Mouse (Mus musculus) MEL (cell line): ENCODE data around the gene Slc35b1.

ENCODE experiments used
- CTCF ChIP-seq, 3 experiments: IDR thresholded peaks in 2 of 3; conservative IDR thresholded peaks in 1 of 3; 2 replicates each; pipeline ENCODE4 v1.5.1; 2011 to 2012; ENCODE audit warnings: low read length in 3 of 3, low read depth in 2 of 3, mild to moderate bottlenecking in 2 of 3, improper control_type of control experiment in 1 of 3, inconsistent platforms in 1 of 3, mixed read lengths in 1 of 3, moderate library complexity in 1 of 3; ENCODE audit not compliant: control insufficient read depth in 1 of 3, insufficient read depth in 1 of 3, poor library complexity in 1 of 3, severe bottlenecking in 1 of 3
- E2F4 ChIP-seq: IDR thresholded peaks from 2 replicates; pipeline ENCODE4 v1.6.1; 2011; ENCODE audit warnings: low read depth, low read length, improper control_type of control experiment, borderline replicate concordance
- ELF1 ChIP-seq: IDR thresholded peaks from 2 replicates; pipeline ENCODE4 v1.6.1; 2014; ENCODE audit warnings: low read depth, mild to moderate bottlenecking, inconsistent platforms, low read length, improper control_type of control experiment, moderate library complexity
- EP300 ChIP-seq, 2 experiments: IDR thresholded peaks; 2 replicates each; pipeline ENCODE4 v1.6.1; 2011; ENCODE audit warnings: improper control_type of control experiment in 2 of 2, low read length in 2 of 2, low read depth in 1 of 2, mild to moderate bottlenecking in 1 of 2
- ETS1 ChIP-seq: IDR thresholded peaks from 2 replicates; pipeline ENCODE4 v1.6.1; 2012; ENCODE audit warnings: low read depth, mild to moderate bottlenecking, inconsistent platforms, low read length, improper control_type of control experiment, moderate library complexity
- NELFE ChIP-seq: IDR thresholded peaks from 2 replicates; pipeline ENCODE4 v1.6.1; 2011; ENCODE audit warnings: low read depth, low read length, improper control_type of control experiment
- POLR2A ChIP-seq, 2 experiments: IDR thresholded peaks; 2 replicates each; pipeline ENCODE4 v1.6.1; 2011 to 2012; ENCODE audit warnings: low read length in 2 of 2, mild to moderate bottlenecking in 2 of 2, control low read depth in 1 of 2, improper control_type of control experiment in 1 of 2, low read depth in 1 of 2, moderate library complexity in 1 of 2; ENCODE audit not compliant: control insufficient read depth in 1 of 2, insufficient read depth in 1 of 2, poor library complexity in 1 of 2
- USF1 ChIP-seq: IDR thresholded peaks from 2 replicates; pipeline ENCODE4 v1.6.1; 2014; ENCODE audit warnings: low read depth, mild to moderate bottlenecking, inconsistent platforms, low read length, improper control_type of control experiment, moderate library complexity
- ZC3H11A ChIP-seq: IDR thresholded peaks from 2 replicates; pipeline ENCODE4 v1.6.1; 2012; ENCODE audit warnings: low read depth, mild to moderate bottlenecking, inconsistent platforms, low read length, improper control_type of control experiment

- TF ChIP-seq USF1 (peak; percentile 35; the same call in 1 of the 2 replicates), CTCF (IDR thresholded peaks at IDR 0.05 in 2 of 3, conservative IDR thresholded peaks at IDR 0.05 in 1 of 3; ENCODE audit: control insufficient read depth in 1 of 3, insufficient read depth in 1 of 3, low read depth in 2 of 3, low read length in 3 of 3, poor library complexity in 1 of 3, severe bottlenecking in 1 of 3) (no peak), POLR2A (IDR thresholded peaks at IDR 0.05; ENCODE audit: control insufficient read depth in 1 of 2, insufficient read depth in 1 of 2, low read depth in 1 of 2, low read length in 2 of 2, poor library complexity in 1 of 2) (peak in 1 of 2 experiments; percentile 52; a peak in 2 of 4 replicates), EP300 (IDR thresholded peaks at IDR 0.05; ENCODE audit: low read depth in 1 of 2, low read length in 2 of 2) (no peak), ZC3H11A (no peak), NELFE (peak; percentile 11; the same call in 1 of the 2 replicates), ETS1 (0 out of 2 replicates have a peak, but pooled peaks have one; percentile 21), ELF1 (no peak), E2F4 (no peak)
Observed at GRCm38 (mm10) chr11:95337129-95337813, 47.2 kb upstream of the Slc35b1 start.
